25 mouse cellular contexts compared by ENCODE assay signal in genomic region chr11:98702323-98702722, GRCm38 (mm10). TPM values are rescaled to one million over a fixed set of nuclear protein-coding genes. Genes with fewer than 3 reads are reported as not detected.
DNase-seq lines count a peak whose midpoint lies in the region; ATAC-seq lines count a peak whose summit lies in the region.
"Had no signal": no experiment of that assay in that cellular context is flagged by ENCODE, and none has a peak within 500 bp of the region (broad histone marks: within the 10 kb centered on the region; RNA-seq: fewer than 3 reads in every experiment).

No protein-coding gene starts in this region.

- no peak overlapping the region for H3K27ac ChIP-seq in embryonic facial prominence, embryonic 11.5 days (replicated peaks; ENCODE audit: low read depth, low read length)
- no peak overlapping the region for H3K27ac ChIP-seq in embryonic facial prominence, embryonic 10.5 days (replicated peaks)
- H3K27ac ChIP-seq in hindbrain, embryonic 11.5 days (ENCODE audit: low read depth, low read length): no peak overlapping the region
- no peak overlapping the region for H3K27ac ChIP-seq in hindbrain, embryonic 12.5 days
- H3K27ac ChIP-seq in embryonic facial prominence, embryonic 13.5 days: no peak overlapping the region
- no peak overlapping the region for H3K27ac ChIP-seq in embryonic facial prominence, embryonic 15.5 days (replicated peaks)
- H3K27ac ChIP-seq: forebrain, embryonic 10.5 days; forebrain, embryonic 12.5 days had no signal

- H3K9me3 ChIP-seq in embryonic facial prominence, embryonic 11.5 days (replicated peaks; ENCODE audit: control insufficient read depth, low read length): no peaks in the 10 kb centered on the region
- H3K9me3 ChIP-seq in embryonic facial prominence, embryonic 10.5 days: no peaks in the 10 kb centered on the region
- no peaks in the 10 kb centered on the region for H3K9me3 ChIP-seq in hindbrain, embryonic 11.5 days (ENCODE audit: control insufficient read depth, low read length)
- H3K9me3 ChIP-seq in hindbrain, embryonic 12.5 days (replicated peaks): no peaks in the 10 kb centered on the region
- no peaks in the 10 kb centered on the region for H3K9me3 ChIP-seq in embryonic facial prominence, embryonic 13.5 days
- no peaks in the 10 kb centered on the region for H3K9me3 ChIP-seq in embryonic facial prominence, embryonic 15.5 days (replicated peaks)
- H3K9me3 ChIP-seq: forebrain, embryonic 10.5 days; forebrain, embryonic 12.5 days had no signal

- no peak overlapping the region for H3K4me2 ChIP-seq in embryonic facial prominence, embryonic 11.5 days (ENCODE audit: low read depth, low read length)
- no peak overlapping the region for H3K4me2 ChIP-seq in hindbrain, embryonic 11.5 days (replicated peaks; ENCODE audit: low read depth, low read length)
- no peak overlapping the region for H3K4me2 ChIP-seq in hindbrain, embryonic 12.5 days (replicated peaks)
- no peak overlapping the region for H3K4me2 ChIP-seq in embryonic facial prominence, embryonic 13.5 days
- H3K4me2 ChIP-seq in embryonic facial prominence, embryonic 15.5 days (replicated peaks): no peak overlapping the region
- H3K4me2 ChIP-seq: forebrain, embryonic 12.5 days had no signal

- H3K36me3 ChIP-seq in embryonic facial prominence, embryonic 11.5 days (replicated peaks; ENCODE audit: control insufficient read depth, insufficient read depth, low read depth, low read length): peaks cover 9% of the 10 kb centered on the region
- peaks cover 39% of the 10 kb centered on the region for H3K36me3 ChIP-seq in embryonic facial prominence, embryonic 10.5 days (replicated peaks)
- no peaks in the 10 kb centered on the region; the same call in 1 of the 2 replicates for H3K36me3 ChIP-seq in hindbrain, embryonic 11.5 days (ENCODE audit: control insufficient read depth, insufficient read depth, low read length)
- peaks cover 36% of the 10 kb centered on the region for H3K36me3 ChIP-seq in hindbrain, embryonic 12.5 days
- H3K36me3 ChIP-seq in embryonic facial prominence, embryonic 13.5 days: peaks cover 36% of the 10 kb centered on the region
- H3K36me3 ChIP-seq in embryonic facial prominence, embryonic 15.5 days: peaks cover 30% of the 10 kb centered on the region

- H3K27me3 ChIP-seq in embryonic facial prominence, embryonic 11.5 days (ENCODE audit: control insufficient read depth, insufficient read depth, low read length): no peaks in the 10 kb centered on the region
- H3K27me3 ChIP-seq in embryonic facial prominence, embryonic 10.5 days (replicated peaks; ENCODE audit: low read depth, poor library complexity, severe bottlenecking): peaks cover 14% of the 10 kb centered on the region
- H3K27me3 ChIP-seq in hindbrain, embryonic 11.5 days (ENCODE audit: control insufficient read depth, insufficient read depth, low read length): no peaks in the 10 kb centered on the region
- H3K27me3 ChIP-seq in hindbrain, embryonic 12.5 days: no peaks in the 10 kb centered on the region
- no peaks in the 10 kb centered on the region for H3K27me3 ChIP-seq in embryonic facial prominence, embryonic 13.5 days
- H3K27me3 ChIP-seq in embryonic facial prominence, embryonic 15.5 days: no peaks in the 10 kb centered on the region
- H3K27me3 ChIP-seq: forebrain, embryonic 12.5 days had no signal

- DNase-seq in embryonic facial prominence, embryonic 11.5 days (ENCODE audit: low spot score): no peak
- DNase-seq in embryonic facial prominence, embryonic 10.5 days (ENCODE audit: low spot score): no peak
- no peak for DNase-seq in hindbrain, embryonic 11.5 days (ENCODE audit: low spot score)
- no peak for DNase-seq in yolk sac, embryonic 10.5 days (ENCODE audit: low spot score)
- DNase-seq: adrenal gland, adult 2 months; adrenal gland, postnatal 10 days; adrenal gland, postnatal 25 days; cerebellum, adult 11 months; cerebellum, adult 18-20 months; cerebellum, adult 8-10 months; cerebellum, adult 9-11 months; cerebellum, postnatal 25 days; embryo, embryonic 11 days had no signal

- ATAC-seq in embryonic facial prominence, embryonic 11.5 days (replicated peaks; ENCODE audit: insufficient number of reproducible peaks, low FRiP score, low TSS enrichment, low read depth): no peak
- no peak for ATAC-seq in hindbrain, embryonic 11.5 days (ENCODE audit: low FRiP score)
- no peak for ATAC-seq in hindbrain, embryonic 12.5 days (ENCODE audit: low FRiP score)
- ATAC-seq in embryonic facial prominence, embryonic 13.5 days (ENCODE audit: insufficient number of reproducible peaks, insufficient read depth, low FRiP score, low TSS enrichment, low read depth): 0 out of 2 replicates have a peak, but pooled peaks have one; percentile 38
- ATAC-seq in embryonic facial prominence, embryonic 15.5 days (ENCODE audit: insufficient number of reproducible peaks, low FRiP score, low TSS enrichment, low read depth): 0 out of 2 replicates have a peak, but pooled peaks have one; percentile 45
- ATAC-seq: forebrain, embryonic 14.5 days; forebrain, embryonic 16.5 days had no signal

- no peak overlapping the region for H3K4me3 ChIP-seq in embryonic facial prominence, embryonic 11.5 days (ENCODE audit: low read depth, low read length)
- H3K4me3 ChIP-seq in embryonic facial prominence, embryonic 10.5 days: no peak overlapping the region
- no peak overlapping the region for H3K4me3 ChIP-seq in hindbrain, embryonic 11.5 days (ENCODE audit: low read depth, low read length)
- H3K4me3 ChIP-seq in hindbrain, embryonic 12.5 days: no peak overlapping the region
- H3K4me3 ChIP-seq in embryonic facial prominence, embryonic 13.5 days: no peak overlapping the region
- no peak overlapping the region for H3K4me3 ChIP-seq in embryonic facial prominence, embryonic 15.5 days (replicated peaks)
- H3K4me3 ChIP-seq: erythroblast, embryonic 14.5 days; forebrain, embryonic 10.5 days; forebrain, embryonic 12.5 days had no signal

- WGBS in embryonic facial prominence, embryonic 11.5 days: 78% methylated on average over 5 of the region's 5 CpGs
- WGBS in embryonic facial prominence, embryonic 10.5 days: 67% methylated on average over 5 of the region's 5 CpGs
- 66% methylated on average over 5 of the region's 5 CpGs for WGBS in hindbrain, embryonic 11.5 days
- 83% methylated on average over 5 of the region's 5 CpGs for WGBS in hindbrain, embryonic 12.5 days
- WGBS in embryonic facial prominence, embryonic 13.5 days: 75% methylated on average over 5 of the region's 5 CpGs
- 67% methylated on average over 5 of the region's 5 CpGs for WGBS in embryonic facial prominence, embryonic 15.5 days

- H3K9ac ChIP-seq in embryonic facial prominence, embryonic 11.5 days (replicated peaks; ENCODE audit: low read length): peak overlapping the region; percentile 25; the same call in 1 of the 2 replicates
- H3K9ac ChIP-seq in hindbrain, embryonic 11.5 days (ENCODE audit: low read depth, low read length): 0 out of 2 replicates have a peak overlapping the region, but pooled peaks have one; percentile 7
- no peak overlapping the region for H3K9ac ChIP-seq in hindbrain, embryonic 12.5 days
- no peak overlapping the region for H3K9ac ChIP-seq in embryonic facial prominence, embryonic 13.5 days
- no peak overlapping the region for H3K9ac ChIP-seq in embryonic facial prominence, embryonic 15.5 days
- H3K9ac ChIP-seq: forebrain, embryonic 12.5 days had no signal

- H3K4me1 ChIP-seq in embryonic facial prominence, embryonic 11.5 days (ENCODE audit: control insufficient read depth, insufficient read depth, low read length): no peaks in the 10 kb centered on the region
- peaks cover 22% of the 10 kb centered on the region for H3K4me1 ChIP-seq in embryonic facial prominence, embryonic 10.5 days
- H3K4me1 ChIP-seq in hindbrain, embryonic 11.5 days (replicated peaks; ENCODE audit: control insufficient read depth, insufficient read depth, low read length): no peaks in the 10 kb centered on the region; the same call in 1 of the 2 replicates
- H3K4me1 ChIP-seq in hindbrain, embryonic 12.5 days: no peaks in the 10 kb centered on the region; the same call in 1 of the 2 replicates
- peaks cover 19% of the 10 kb centered on the region for H3K4me1 ChIP-seq in embryonic facial prominence, embryonic 13.5 days
- H3K4me1 ChIP-seq in embryonic facial prominence, embryonic 15.5 days: peaks cover 20% of the 10 kb centered on the region
- H3K4me1 ChIP-seq: forebrain, embryonic 12.5 days had no signal

RNA-seq across cellular contexts. Expression of gene Csf3, which starts 1.3 kb away (rescaled TPM):
- not detected in 2 replicates for polyA plus RNA-seq in embryonic facial prominence, embryonic 11.5 days (2014; fragmentation: Nextera tagmentation; extraction: Ambion mirVana)
- polyA plus RNA-seq in embryonic facial prominence, embryonic 10.5 days (2016; fragmentation: Nextera tagmentation; extraction: Ambion mirVana): not detected in 2 replicates
- polyA plus RNA-seq in hindbrain, embryonic 11.5 days (2014; fragmentation: Nextera tagmentation; extraction: Ambion mirVana): not detected in 2 replicates
- polyA plus RNA-seq in hindbrain, embryonic 12.5 days (2016; fragmentation: Nextera tagmentation; extraction: Ambion mirVana): not detected in 2 replicates
- not detected in 2 replicates for polyA plus RNA-seq in embryonic facial prominence, embryonic 13.5 days (2015; fragmentation: Nextera tagmentation; extraction: Ambion mirVana)
- 0.12 and 0.31 TPM in 2 replicates for polyA plus RNA-seq in embryonic facial prominence, embryonic 15.5 days (2015; fragmentation: Nextera tagmentation; extraction: Ambion mirVana)
- polyA plus RNA-seq: adrenal gland, adult 2 months; brain, embryonic 14.5 days; C2C12; embryonic facial prominence, embryonic 14.5 days; erythroblast, embryonic 14.5 days; forebrain, embryonic 10.5 days; forebrain, embryonic 12.5 days; forebrain, embryonic 14.5 days; forebrain, embryonic 16.5 days; frontal cortex, adult 2 months had no signal

RNA-seq across cellular contexts. Expression of gene Psmd3, which starts 20.0 kb away (rescaled TPM):
- 141 and 153 TPM in 2 replicates for polyA plus RNA-seq in embryonic facial prominence, embryonic 11.5 days (2014; fragmentation: Nextera tagmentation; extraction: Ambion mirVana)
- 249 and 262 TPM in 2 replicates for polyA plus RNA-seq in embryonic facial prominence, embryonic 10.5 days (2016; fragmentation: Nextera tagmentation; extraction: Ambion mirVana)
- 154 and 155 TPM in 2 replicates for polyA plus RNA-seq in hindbrain, embryonic 11.5 days (2014; fragmentation: Nextera tagmentation; extraction: Ambion mirVana)
- 222 and 226 TPM in 2 replicates for polyA plus RNA-seq in hindbrain, embryonic 12.5 days (2016; fragmentation: Nextera tagmentation; extraction: Ambion mirVana)
- 196 and 207 TPM in 2 replicates for polyA plus RNA-seq in embryonic facial prominence, embryonic 13.5 days (2015; fragmentation: Nextera tagmentation; extraction: Ambion mirVana)
- polyA plus RNA-seq in embryonic facial prominence, embryonic 15.5 days (2015; fragmentation: Nextera tagmentation; extraction: Ambion mirVana): 204 and 214 TPM in 2 replicates

RNA-seq across cellular contexts. Expression of gene Med24, which starts 26.9 kb away (rescaled TPM):
- polyA plus RNA-seq in embryonic facial prominence, embryonic 11.5 days (2014; fragmentation: Nextera tagmentation; extraction: Ambion mirVana): 54.8 and 55.1 TPM in 2 replicates
- polyA plus RNA-seq in embryonic facial prominence, embryonic 10.5 days (2016; fragmentation: Nextera tagmentation; extraction: Ambion mirVana): 73.9 and 78.1 TPM in 2 replicates
- 47.3 and 60.8 TPM in 2 replicates for polyA plus RNA-seq in hindbrain, embryonic 11.5 days (2014; fragmentation: Nextera tagmentation; extraction: Ambion mirVana)
- 85.0 and 86.9 TPM in 2 replicates for polyA plus RNA-seq in hindbrain, embryonic 12.5 days (2016; fragmentation: Nextera tagmentation; extraction: Ambion mirVana)
- polyA plus RNA-seq in embryonic facial prominence, embryonic 13.5 days (2015; fragmentation: Nextera tagmentation; extraction: Ambion mirVana): 63.8 and 65.0 TPM in 2 replicates
- 52.3 and 53.3 TPM in 2 replicates for polyA plus RNA-seq in embryonic facial prominence, embryonic 15.5 days (2015; fragmentation: Nextera tagmentation; extraction: Ambion mirVana)

RNA-seq across cellular contexts. Expression of gene Thra, which starts 38.1 kb away (rescaled TPM):
- 19.7 and 20.3 TPM in 2 replicates for polyA plus RNA-seq in embryonic facial prominence, embryonic 11.5 days (2014; fragmentation: Nextera tagmentation; extraction: Ambion mirVana)
- 8.8 and 9.1 TPM in 2 replicates for polyA plus RNA-seq in embryonic facial prominence, embryonic 10.5 days (2016; fragmentation: Nextera tagmentation; extraction: Ambion mirVana)
- 34.7 and 41.4 TPM in 2 replicates for polyA plus RNA-seq in hindbrain, embryonic 11.5 days (2014; fragmentation: Nextera tagmentation; extraction: Ambion mirVana)
- polyA plus RNA-seq in hindbrain, embryonic 12.5 days (2016; fragmentation: Nextera tagmentation; extraction: Ambion mirVana): 67.2 and 68.4 TPM in 2 replicates
- polyA plus RNA-seq in embryonic facial prominence, embryonic 13.5 days (2015; fragmentation: Nextera tagmentation; extraction: Ambion mirVana): 46.5 and 47.3 TPM in 2 replicates
- 51.0 and 51.2 TPM in 2 replicates for polyA plus RNA-seq in embryonic facial prominence, embryonic 15.5 days (2015; fragmentation: Nextera tagmentation; extraction: Ambion mirVana)

RNA-seq across cellular contexts. Expression of gene Gsdma, which starts 38.2 kb away (rescaled TPM):
- 0.07 TPM in 1 of 2 replicates, not detected in the other for polyA plus RNA-seq in embryonic facial prominence, embryonic 11.5 days (2014; fragmentation: Nextera tagmentation; extraction: Ambion mirVana)
- not detected in 2 replicates for polyA plus RNA-seq in embryonic facial prominence, embryonic 10.5 days (2016; fragmentation: Nextera tagmentation; extraction: Ambion mirVana)
- not detected in 2 replicates for polyA plus RNA-seq in hindbrain, embryonic 11.5 days (2014; fragmentation: Nextera tagmentation; extraction: Ambion mirVana)
- not detected in 2 replicates for polyA plus RNA-seq in hindbrain, embryonic 12.5 days (2016; fragmentation: Nextera tagmentation; extraction: Ambion mirVana)
- 0.28 and 0.48 TPM in 2 replicates for polyA plus RNA-seq in embryonic facial prominence, embryonic 13.5 days (2015; fragmentation: Nextera tagmentation; extraction: Ambion mirVana)
- 11.8 and 14.0 TPM in 2 replicates for polyA plus RNA-seq in embryonic facial prominence, embryonic 15.5 days (2015; fragmentation: Nextera tagmentation; extraction: Ambion mirVana)
- polyA plus RNA-seq: adrenal gland, adult 2 months; brain, embryonic 14.5 days; C2C12; erythroblast, embryonic 14.5 days; forebrain, embryonic 10.5 days; forebrain, embryonic 12.5 days; forebrain, embryonic 14.5 days; forebrain, embryonic 16.5 days had no signal

Comparison
In these comparisons a context has a peak if more than half of its experiments do, and no peak if none do; other contexts are left out.
1. ATAC-seq: peak in embryonic facial prominence, embryonic 13.5 days (single experiment) and embryonic facial prominence, embryonic 15.5 days (single experiment); none in embryonic facial prominence, embryonic 11.5 days (single experiment), hindbrain, embryonic 11.5 days (single experiment) and hindbrain, embryonic 12.5 days (single experiment).
2. H3K9ac ChIP-seq: peak in embryonic facial prominence, embryonic 11.5 days (single experiment) and hindbrain, embryonic 11.5 days (single experiment); none in hindbrain, embryonic 12.5 days (single experiment), embryonic facial prominence, embryonic 13.5 days (single experiment) and embryonic facial prominence, embryonic 15.5 days (single experiment).